Mouse (Mus musculus): ENCODE data around the gene Gm12216.

Gene Gm12216

DNA sequence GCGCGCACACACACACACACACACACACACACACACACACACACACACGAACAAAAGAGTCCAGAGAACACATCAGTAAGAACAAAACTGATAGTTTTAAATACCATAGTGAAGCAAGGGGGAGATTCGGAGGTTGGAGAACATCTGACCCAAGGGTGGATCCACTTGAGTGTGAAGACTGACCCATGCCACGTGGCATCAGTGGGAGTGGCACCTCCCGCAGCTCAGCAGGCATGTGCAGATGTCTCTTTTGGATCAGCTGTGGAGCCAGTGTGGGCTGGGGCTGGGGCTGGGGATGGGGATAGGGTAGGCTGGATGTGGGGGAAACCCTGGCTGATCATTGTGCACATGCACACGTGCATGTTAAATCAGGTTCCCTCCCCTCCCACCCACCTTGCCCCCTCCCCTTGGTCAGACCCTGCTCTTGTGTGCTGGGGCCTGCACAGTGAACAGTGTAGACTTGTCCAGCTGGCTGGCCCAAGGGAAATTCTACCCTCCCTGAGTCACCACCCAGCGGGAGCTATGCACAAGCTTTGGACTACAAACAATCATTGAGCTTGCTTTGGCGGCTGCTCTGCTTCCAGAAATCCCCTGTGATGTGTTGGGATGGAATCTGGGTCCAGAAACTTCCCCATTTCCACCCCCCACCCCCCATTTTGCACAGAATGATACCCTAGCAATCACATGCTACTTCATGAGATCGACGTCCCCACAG is 37.7 kb downstream of the Gm12216 start:
- no peak for DNase-seq

DNA sequence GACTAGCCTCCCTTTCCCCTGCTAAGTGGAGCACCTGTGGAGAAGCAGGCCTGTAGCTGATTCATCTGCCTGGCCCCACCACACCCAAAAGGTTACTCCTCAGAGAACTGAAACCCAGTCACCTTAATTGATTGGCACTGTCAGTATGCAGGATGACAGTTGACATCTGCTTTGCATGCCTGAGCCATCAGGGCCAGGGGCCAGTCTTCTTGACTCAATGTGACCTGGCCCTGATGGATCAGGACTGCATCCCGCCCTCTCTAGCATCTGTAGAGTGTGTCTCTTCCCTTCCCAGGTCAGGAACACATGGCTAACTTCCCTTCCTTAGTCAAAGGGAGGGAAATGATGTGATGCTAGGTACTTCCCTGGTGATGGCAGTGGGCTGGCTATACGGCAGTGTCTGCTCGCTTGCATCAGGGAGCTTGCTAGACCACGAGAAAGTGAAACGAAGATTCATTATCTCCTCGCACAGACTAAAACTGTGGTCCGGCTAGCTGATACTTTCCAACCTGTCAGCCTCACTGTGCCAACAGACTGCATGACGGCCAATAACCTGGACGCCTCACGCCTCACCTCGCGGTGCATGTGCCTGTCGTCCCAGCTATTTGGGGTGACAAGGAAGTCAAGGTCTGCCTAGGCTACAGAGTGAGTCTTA is 38.4 kb downstream of the Gm12216 start:
- DNase-seq, result no peak

DNA sequence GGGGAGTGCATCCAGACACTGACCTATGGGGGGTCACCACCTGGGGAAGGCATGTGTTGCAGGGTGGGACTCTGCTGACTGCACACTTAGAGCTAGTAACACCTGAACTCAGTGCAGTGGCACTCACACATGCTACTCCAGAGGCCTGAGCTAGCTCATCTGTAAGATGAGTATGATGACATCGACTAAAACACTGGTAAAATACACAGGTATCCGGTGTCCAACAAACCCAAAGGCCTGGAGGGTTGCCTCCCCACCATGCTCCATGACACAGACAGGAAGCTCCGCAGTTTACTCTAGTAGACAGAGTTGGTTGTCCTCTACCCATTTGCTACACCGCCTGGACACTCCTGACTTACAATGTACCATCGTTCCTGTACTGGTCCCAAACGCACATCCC is 39.5 kb downstream of the Gm12216 start:
- no peak for DNase-seq

DNA sequence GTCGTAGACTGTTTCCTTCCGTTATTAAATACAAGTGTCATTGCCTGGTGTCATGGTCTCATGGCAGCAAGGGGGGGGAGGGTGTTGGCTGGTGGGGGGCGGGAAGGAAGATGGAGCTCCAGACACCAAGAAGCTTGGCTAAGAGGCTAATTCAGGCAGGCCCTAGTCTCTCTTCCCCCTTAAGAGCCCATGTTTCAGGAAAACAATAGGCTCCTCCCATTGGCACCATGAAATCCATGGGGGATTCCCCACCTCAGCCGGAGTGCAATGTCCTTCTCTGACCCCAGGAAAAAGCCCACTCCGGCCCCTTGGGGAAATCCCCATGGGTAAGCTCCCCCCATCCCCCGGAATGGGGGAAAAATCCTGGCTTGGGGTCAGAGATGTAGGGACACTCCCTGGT is 40.3 kb downstream of the Gm12216 start:
- DNase-seq, result no peak

DNA sequence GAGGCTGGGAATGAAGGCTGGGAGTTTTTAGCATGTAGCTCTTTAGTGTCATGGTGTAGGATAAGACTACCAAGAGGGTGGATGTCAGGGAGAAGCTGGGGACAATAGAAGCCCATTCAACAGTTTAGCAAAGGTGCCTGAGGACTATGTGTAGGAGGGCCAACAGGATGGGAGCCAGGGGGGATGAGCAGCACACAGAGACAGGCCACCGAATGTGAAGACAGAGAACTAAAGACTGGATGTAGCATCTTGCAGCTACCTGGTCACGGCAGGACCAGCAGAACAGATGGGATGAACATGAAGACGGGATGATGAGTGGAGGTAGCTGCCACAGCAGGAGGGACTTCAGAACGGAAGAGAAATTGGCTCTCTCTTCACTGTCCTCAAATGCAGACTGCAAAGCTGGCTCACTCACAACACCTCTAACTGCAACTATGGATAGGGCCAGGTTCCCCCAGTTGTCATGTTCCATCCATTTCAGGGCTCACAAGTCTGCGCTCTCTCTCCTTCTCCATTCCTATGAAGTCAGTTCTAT is 42.1 kb downstream of the Gm12216 start:
- DNase-seq, result no peak

DNA sequence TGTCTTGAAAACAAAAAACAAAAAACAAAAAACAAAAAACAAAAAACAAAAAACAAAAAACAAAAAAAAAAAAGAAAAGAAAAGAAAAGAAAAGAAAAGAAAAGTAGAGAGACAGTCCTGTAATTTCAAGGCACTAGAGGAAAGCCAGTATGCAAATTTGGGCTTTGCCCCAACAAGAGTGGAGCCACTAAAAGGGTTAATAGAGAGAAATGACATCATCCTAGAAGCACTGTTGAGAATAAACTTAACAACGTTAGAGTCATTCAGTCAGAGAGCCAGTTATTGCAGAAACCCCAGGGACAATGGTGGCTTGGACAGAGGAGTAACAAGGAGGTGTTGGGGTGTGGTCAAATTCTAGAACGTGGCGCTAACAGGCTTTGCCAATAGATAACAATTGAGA is 44.2 kb downstream of the Gm12216 start:
- DNase-seq, result no peak

DNA sequence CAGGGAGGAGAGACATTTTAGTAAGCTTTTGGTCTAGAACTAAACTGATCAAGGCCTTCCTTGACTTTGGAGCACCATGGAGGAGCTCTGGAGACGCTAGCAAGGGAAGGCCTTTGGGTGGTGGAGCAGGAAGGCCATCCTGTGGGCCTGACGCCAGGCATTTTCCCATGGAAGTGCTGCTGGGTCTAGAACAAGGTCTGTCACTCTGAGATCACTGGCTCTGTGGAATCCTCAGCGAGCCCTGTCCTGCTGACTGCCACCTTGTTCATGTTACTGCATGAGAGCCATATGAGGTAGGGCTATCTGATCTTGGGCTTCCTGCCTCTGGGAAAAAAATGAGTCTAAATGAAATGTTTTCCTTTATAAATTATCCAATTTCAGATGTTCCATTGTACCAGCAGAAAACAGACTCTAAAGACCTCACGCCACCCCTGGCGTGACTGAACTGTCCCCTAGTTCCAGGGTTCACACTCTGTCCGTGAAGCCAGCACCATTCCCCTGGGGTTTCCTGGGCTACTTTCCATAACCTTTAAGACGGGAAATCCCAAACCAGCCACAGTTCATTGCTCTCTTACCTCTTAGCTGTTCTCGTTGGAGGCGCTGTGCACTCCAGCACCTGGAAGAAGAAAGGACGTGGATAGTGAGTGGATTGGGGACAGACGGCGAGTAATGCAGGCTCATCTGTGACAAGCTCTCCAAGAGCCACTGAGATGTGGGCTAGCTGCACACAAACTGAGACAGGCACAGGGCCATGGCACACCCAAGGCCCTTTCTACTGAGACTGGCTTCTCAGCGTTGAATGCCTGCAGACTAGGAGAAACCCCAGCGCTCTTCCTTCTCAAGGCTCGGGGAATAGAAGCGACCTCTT is 45.8 kb downstream of the Gm12216 start:
- no peak for DNase-seq

DNA sequence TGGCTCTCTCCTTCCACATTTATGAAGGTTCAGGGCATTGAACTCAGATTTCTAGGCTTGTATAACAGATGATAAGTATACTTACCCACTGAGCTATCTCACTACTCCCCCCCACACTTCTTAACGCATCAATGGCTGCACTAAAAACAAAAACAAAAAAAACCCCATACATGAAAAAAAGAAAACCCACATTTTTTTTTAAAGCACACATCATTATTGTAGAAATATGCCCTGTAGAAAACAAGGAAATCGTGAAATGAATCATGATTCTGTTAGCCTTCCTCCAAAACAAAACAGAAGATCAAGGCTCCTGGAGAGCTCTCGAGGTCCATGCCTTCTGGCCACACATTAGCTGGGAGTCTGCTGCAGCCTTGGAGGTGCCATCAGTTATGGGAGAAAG is 47.7 kb downstream of the Gm12216 start:
- DNase-seq, result no peak

DNA sequence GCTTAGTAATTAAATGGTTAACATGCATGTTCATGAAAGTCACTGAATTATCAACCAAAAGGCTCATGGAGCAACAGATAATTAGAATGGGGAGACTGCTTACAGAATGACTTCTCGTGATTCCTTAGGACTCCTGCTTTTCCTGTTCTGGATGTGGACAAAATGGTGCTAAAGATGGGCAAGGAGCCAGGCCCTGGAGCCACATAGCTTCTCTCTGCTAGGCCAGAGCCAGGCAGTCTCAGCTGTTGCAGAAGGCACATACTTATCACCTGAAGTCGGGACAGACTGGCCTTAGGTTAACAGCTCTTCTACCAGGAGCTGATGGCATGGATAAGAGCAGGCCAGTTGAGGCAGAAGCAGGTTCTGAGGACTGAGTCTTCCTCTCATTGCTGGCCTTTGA is 48.3 kb downstream of the Gm12216 start:
- DNase-seq, result no peak

DNA sequence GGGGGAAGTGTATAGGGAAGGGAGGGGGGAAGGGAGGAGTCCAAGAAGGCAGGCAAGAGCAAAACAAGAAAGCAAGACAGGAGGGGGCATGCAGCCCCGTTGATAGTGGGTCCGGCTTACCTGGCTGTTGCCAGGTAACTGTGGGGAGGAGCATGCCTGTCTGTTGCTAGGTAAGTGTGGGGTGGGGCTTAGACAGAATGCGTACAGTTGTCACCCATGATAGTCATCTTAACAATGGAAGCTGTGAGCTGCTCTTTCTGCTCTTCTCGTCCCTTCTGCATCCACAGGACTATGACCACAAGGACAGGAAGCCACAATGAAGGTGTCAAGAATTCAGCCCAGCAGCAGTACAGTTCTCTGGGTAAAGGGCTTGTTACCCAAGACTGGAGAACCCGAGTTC is 48.9 kb downstream of the Gm12216 start:
- no peak for DNase-seq

DNA sequence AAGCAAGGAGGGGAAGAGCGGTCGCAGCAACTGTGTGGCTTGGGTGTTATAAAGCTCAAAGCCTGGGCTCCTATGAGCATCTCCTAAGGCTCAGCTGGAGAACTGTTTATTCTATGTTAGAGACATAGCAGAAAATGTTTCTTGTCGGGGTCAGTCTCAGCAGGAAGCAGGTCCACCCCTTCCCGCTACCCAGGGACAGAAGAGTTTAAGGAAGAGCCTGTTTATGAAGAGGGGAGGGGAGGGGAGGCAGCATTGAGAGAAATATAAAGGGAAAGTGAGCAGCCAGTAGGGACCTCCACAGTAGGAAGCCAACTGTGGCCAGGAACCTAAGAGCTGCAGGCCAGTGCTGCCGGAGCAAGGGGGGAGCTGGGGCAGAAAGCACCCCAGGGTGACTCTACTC is 49.7 kb downstream of the Gm12216 start:
- DNase-seq, result no peak

DNA sequence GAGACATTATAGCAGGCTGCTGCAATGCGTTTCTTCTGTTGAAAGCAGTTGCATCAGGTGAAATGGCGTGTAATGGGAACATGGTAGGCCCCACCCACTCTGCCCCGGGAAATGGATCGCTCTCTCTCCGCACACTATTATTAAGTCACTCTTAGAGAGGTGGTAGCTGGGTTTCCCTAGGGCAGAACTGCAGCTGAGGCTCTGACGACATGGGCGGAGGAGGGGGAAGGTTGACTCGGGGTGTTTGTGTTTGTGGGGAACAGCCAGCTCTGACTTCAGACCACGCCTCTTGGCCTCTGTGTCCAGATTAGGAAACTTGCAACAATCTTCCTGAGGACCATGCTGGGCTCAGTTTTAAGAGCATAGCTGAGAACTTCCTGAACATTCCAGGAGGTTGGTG is 53.3 kb downstream of the Gm12216 start:
- no peak for DNase-seq

DNA sequence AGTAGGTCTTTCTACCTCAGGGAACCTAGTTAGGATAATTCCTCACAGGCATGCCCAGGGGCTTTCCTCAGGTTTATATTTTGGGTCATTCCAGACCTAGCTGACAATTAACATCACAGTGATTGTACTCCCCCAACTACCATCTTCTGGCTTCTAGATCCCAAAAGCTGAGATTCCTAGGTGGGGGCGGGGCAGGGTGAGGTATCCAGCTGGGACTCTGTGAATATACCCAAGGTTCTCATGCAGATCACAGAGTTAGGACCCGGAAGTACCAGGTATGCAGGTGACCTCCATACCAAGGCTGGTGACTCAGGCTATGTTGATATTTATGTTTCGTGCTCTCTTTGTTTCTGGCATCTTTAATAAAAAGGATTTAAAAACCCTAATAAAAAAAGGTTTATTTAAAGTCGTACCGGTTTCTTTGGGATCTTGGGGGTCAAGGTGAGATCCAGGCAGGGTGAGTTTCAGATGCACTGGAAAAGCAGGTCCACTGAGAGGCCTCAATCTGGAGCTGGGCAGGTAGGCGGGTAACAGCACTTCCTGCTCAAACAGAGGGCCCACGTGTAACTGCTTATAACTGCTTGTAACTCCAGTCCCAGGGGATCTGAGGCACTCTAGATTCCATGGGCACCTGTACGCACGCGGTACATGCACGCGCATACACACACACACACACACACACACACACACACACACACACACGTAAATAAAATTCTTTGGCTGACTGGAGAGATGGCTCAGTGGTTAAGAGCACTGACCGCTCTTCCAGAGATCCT is 54.3 kb downstream of the Gm12216 start:
- no peak for DNase-seq

DNA sequence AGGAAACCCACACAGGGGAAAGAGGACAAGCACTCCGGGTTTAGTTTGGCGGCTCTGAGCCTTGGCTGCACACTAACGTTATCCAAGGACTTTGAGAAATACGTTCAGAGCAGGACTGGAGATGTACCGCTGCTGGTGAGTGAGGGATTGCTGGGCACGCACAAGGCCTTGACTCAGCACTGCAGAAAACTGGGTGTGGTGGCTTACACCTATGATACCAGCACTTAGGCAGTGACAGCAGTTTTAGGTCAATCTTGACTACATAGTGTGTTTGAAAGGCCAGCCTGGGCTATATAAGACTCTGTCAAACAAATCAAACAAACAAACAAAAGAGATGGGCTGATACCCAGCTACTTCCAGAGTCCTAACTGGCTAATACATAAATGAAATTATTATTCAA is 55.6 kb downstream of the Gm12216 start:
- no peak for DNase-seq

DNA sequence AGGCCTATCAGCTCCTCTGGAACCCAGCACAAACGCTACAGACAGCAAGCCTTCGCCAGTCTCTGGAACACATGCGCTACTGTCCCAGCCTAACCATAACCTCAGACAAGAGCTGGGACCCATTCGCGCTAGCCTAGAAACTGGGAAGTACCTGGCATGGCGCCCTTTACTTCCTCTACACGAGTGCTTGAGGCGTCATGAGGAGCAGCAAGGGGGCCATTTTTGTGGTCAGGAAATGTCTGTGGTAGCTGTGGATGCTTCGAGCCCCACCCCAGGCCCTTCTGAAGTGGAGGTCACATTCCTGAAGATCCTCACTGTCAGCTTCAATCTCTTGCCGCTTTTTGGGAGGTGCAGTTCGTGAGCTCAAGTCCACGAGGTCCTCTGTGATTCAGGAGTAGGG is 56.0 kb downstream of the Gm12216 start:
- no peak for DNase-seq

DNA sequence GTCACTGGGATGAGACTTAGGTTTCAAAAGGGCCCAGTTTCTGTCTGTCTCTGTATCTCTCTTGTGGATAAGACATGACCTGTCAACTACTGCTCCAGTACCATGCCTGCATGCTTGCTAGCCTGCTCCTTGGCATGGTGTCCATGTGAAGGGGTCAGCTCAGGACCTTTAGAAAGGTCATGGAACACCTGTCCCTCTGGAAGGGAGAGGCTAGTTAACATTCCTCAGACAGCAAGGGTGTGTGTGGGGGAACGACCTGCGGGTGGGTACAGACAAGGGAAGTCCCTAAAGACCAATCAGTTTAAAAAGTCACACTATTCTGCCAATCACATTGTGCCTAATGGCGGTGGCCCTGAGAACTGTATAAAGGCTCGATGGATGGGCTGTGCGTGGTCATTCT is 58.1 kb downstream of the Gm12216 start:
- DNase-seq, result no peak

DNA sequence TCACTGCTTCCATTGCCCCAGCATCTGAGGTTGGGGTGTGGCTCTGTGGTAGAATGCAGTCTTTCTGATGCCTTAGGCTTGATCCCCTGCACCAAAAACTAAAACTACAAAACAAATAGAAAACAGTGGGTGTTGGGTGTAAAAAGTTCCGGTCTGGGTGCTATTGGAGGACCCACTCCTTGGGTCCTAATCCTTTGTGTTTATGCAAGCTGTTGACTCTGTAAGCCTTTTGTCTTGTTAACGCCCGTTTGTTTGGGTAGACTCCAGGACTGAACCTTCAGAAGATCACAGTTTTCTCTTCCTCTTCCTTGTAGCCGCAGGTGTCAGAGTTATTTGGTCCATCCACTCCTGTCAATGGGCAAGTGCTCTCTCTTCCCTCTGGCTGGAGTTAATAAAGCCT is 59.0 kb downstream of the Gm12216 start:
- no peak for DNase-seq

DNA sequence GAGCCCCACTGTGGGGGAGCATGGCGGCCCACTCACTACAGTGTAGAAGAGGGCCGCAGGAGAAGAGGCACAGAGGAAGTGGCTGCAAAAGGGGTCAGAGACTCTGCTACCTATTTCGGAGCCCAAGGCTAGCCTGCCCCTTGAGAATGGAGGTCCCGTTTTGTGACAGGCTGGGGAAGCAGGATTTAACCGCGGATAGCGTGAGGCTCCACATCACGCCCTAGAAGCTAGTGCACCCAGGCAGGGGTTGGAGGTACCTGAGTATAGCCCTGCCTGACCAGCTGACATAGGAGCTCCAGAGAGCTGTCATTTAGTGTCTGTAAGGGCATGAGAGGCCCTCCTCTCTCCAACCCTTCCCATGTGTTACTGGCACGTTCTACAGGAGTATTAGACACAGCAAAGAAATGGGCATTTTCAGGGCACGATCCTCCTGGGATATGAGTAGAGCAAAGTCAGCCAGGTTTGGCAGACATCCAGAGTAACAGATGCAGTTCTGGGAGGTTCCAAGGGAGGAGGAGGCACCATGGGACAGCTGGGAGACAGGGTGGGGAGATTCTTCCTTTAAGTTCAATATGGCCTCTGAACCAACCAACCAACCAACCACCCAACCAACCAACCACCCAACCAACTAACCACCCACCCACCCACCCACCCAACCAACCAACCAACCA is 60.9 kb downstream of the Gm12216 start:
- no peak for DNase-seq

DNA sequence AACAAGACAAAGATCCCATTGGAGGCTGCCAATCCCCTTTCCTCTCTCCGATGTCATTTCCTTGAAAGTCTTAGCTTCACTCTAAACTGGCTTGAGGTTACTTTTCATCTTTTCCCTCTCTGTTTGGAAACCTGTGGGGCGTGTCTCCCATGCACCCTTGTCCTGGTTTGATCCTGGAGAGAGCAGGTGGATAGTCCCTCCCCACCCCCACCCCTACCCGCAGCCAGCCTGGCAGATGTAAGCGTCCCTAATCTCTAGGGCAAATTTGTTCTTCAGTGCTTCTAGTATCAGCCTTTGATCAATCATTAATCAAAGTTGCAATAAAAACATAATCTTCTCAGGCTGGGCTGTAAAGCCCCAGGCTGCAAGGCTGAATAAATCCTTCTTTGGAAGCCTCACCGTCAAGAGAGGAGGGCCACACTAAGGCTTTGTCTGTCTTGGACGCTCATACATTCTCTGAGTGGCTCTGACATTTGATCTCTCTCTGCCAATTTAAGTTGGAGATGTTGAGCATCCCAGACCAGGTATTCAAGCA is 61.6 kb downstream of the Gm12216 start:
- no peak for DNase-seq

DNA sequence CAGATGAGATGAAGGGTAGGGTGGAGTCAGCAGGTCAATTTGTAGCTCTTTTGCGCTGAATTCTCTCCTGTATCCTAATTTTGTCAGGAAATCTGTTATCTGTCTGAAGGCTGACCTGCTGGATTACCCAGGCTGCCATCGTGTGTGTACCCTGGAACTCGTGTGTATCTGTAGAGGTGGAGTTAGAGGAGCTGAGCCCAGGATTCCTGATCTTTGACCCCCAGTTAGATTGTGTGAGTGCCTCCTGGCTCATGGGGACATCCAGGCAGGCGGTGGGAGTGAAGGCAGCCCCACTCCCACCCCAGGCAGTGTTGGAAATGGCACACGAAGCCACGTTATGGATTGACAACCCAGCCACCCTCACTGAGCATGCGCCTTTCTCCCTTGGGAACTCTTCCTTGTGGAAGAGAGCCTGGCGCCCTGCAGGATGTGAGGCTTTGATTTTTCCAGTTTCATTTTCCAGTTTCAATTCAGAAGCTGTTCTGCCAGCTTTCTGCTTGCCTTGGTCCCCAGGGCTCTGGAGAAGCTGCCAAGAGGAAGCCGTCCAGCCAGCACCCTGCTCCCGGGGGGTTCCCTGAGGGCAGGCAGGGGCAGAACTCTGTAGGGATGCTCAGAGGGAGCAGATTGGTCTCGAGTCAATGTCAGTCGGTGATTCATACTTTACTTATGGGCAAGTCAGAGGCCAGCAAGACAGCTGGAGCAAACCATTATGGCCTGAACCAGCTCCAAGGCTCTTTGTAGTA is 62.5 kb downstream of the Gm12216 start:
- no peak for DNase-seq

DNA sequence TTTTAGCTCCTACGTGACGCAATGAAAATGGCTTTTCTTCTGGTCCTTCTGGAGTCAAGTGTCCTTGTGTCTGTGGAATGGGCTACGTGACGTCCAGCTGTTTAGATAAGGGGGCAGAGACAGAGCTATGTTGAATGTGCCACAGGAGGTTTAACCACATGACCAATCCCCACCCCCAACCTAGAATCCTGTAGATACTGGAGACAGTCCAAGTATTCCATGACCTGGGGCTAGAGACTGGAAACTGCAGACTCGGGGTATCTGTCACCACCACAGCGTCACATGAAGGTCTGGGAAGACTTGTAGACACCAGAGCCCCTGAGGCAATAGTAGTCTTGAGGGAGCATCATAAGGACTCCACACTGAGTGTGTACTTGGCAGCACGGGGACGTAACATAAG is 63.2 kb downstream of the Gm12216 start:
- no peak for DNase-seq

All from right cerebral cortex, postnatal 14 days (tissue).